Mouse (Mus musculus) midbrain, embryonic 14.5 days (tissue): ENCODE measurements around the gene Lnx1. TPM values are rescaled to one million over a fixed set of nuclear protein-coding genes. Genes with fewer than 3 reads are reported as not detected.
A peak's percentile ranks its signal among the peaks of the same experiment; 100 is the strongest.

Experiments used
- ATAC-seq: fragments of 200-750 bp; cut with Nextera tagmentation; 2 replicates; pipeline ENCODE4 v1.8.0; 2017; ENCODE audit warnings: moderate number of reproducible peaks, moderate library complexity; ENCODE audit not compliant: low FRiP score, low TSS enrichment
- DNase-seq: peaks from one replicate; pipeline ENCODE4 v3.0.0-alpha.2; 2015
- H3K27ac ChIP-seq: fragments of 300-500 bp; sonication (generic); replicated peaks from 2 replicates; pipeline ENCODE4 v1.5.1; 2014; ENCODE audit warnings: mild to moderate bottlenecking, low read depth, low read length, moderate library complexity
- H3K27me3 ChIP-seq: fragments of 300-500 bp; sonication (generic); 2 replicates; pipeline ENCODE4 v1.6.1; 2014; ENCODE audit warnings: low read length, control low read depth, mixed read lengths; ENCODE audit not compliant: control insufficient read depth, insufficient read depth
- H3K36me3 ChIP-seq: fragments of 300-500 bp; sonication (generic); 2 replicates; pipeline ENCODE4 v1.6.1; 2014; ENCODE audit warnings: low read length, control low read depth; ENCODE audit not compliant: control insufficient read depth, insufficient read depth
- H3K4me1 ChIP-seq: fragments of 300-500 bp; sonication (generic); 2 replicates; pipeline ENCODE4 v1.6.1; 2014; ENCODE audit warnings: mild to moderate bottlenecking, antibody characterized with exemption, low read length, control low read depth; ENCODE audit not compliant: control insufficient read depth, insufficient read depth
- H3K4me2 ChIP-seq: fragments of 300-500 bp; sonication (generic); 2 replicates; pipeline ENCODE4 v1.6.1; 2014; ENCODE audit warnings: mild to moderate bottlenecking, low read length, moderate library complexity
- H3K4me3 ChIP-seq: fragments of 300-500 bp; sonication (generic); replicated peaks from 2 replicates; pipeline ENCODE4 v1.5.1; 2014; ENCODE audit warnings: low read depth, low read length
- H3K9ac ChIP-seq: fragments of 300-500 bp; sonication (generic); replicated peaks from 2 replicates; pipeline ENCODE4 v1.6.1; 2014; ENCODE audit warnings: mild to moderate bottlenecking, low read length, moderate library complexity
- H3K9me3 ChIP-seq: fragments of 300-500 bp; sonication (generic); 2 replicates; pipeline ENCODE4 v1.6.1; 2016; ENCODE audit warnings: low read length, control low read depth, mixed read lengths; ENCODE audit not compliant: control insufficient read depth
- WGBS: fragments of 180-500 bp; shearing (Covaris S2); extraction: QIAGEN DNeasy Blood & Tissue Kit; methylation state at CpG from one replicate; pipeline ENCODE4 v1.1.7; 2014; 5-methylcytosine and 5-hydroxymethylcytosine counted together
- polyA plus RNA-seq: library from polyadenylated mRNA; unstranded; fragments of >200 nt; fragmentation: Nextera tagmentation; extraction: Ambion mirVana; gene quantifications from 2 replicates; pipeline ENCODE4 v1.2.1, GENCODE M21; 2014

Lnx1 gene
- polyA plus RNA-seq, 1 experiment from 2014 or later: 10.9 TPM

GRCm38 (mm10) chr5:74672556-74672955, 30.2 kb downstream of the Lnx1 start:
- Histone ChIP-seq H3K27me3 (no peaks in the 10 kb centered on the region), H3K9me3 (no peaks in the 10 kb centered on the region), H3K4me2 (no peak overlapping the region), H3K27ac (no peak overlapping the region), H3K4me1 (peaks cover 10% of the 10 kb centered on the region; the same call in 1 of the 2 replicates), H3K9ac (no peak overlapping the region), H3K36me3 (no peaks in the 10 kb centered on the region), H3K4me3 (no peak overlapping the region)
- 90% methylated on average over 5 of the region's 5 CpGs for WGBS
- no peak for DNase-seq
- ATAC-seq: no peak

GRCm38 (mm10) chr5:74670877-74671276, 31.8 kb downstream of the Lnx1 start:
- Histone ChIP-seq H3K27ac (no peak overlapping the region), H3K9ac (no peak overlapping the region), H3K4me3 (no peak overlapping the region), H3K9me3 (no peaks in the 10 kb centered on the region), H3K4me1 (0 out of 2 replicates have a peak, but pooled peaks cover 5% of the 10 kb centered on the region), H3K36me3 (no peaks in the 10 kb centered on the region), H3K27me3 (no peaks in the 10 kb centered on the region), H3K4me2 (no peak overlapping the region)
- DNase-seq (no peak), ATAC-seq (no peak)
- WGBS: 77% methylated on average over 3 of the region's 3 CpGs

GRCm38 (mm10) chr5:74669925-74670324, 32.8 kb downstream of the Lnx1 start:
- Histone ChIP-seq H3K4me2 (no peak overlapping the region), H3K4me1 (no peaks in the 10 kb centered on the region), H3K27me3 (no peaks in the 10 kb centered on the region), H3K36me3 (no peaks in the 10 kb centered on the region), H3K27ac (no peak overlapping the region), H3K9ac (no peak overlapping the region), H3K4me3 (no peak overlapping the region), H3K9me3 (no peaks in the 10 kb centered on the region)
- no peak for DNase-seq
- no peak for ATAC-seq
- WGBS: 92% methylated on average over 6 of the region's 6 CpGs

- Histone ChIP-seq H3K4me1 (no peaks in the 10 kb centered on the region), H3K27me3 (no peaks in the 10 kb centered on the region), H3K4me2 (no peak overlapping the region), H3K36me3 (no peaks in the 10 kb centered on the region), H3K27ac (no peak overlapping the region), H3K9me3 (no peaks in the 10 kb centered on the region), H3K4me3 (no peak overlapping the region), H3K9ac (no peak overlapping the region)
- 84% methylated on average over 6 of the region's 6 CpGs for WGBS
- ATAC-seq (no peak), DNase-seq (no peak)
These were observed 33.8 kb downstream of the Lnx1 start for GRCm38 (mm10) chr5:74668956-74669355.

- no peak overlapping the region for H3K4me3 ChIP-seq
These were observed 40.1 kb downstream of the Lnx1 start for GRCm38 (mm10) chr5:74662618-74663017.

GRCm38 (mm10) chr5:74661734-74662560, 40.8 kb downstream of the Lnx1 start:
- ATAC-seq (no peak), DNase-seq (no peak)
- no peak overlapping the region for H3K4me2 ChIP-seq
- H3K4me3 ChIP-seq: no peak overlapping the region
- no peak overlapping the region for H3K9ac ChIP-seq
- H3K9me3 ChIP-seq: no peaks in the 10 kb centered on the region
- WGBS: 78% methylated on average over 4 of the region's 4 CpGs
- H3K36me3 ChIP-seq: no peaks in the 10 kb centered on the region
- H3K27ac ChIP-seq: no peak overlapping the region
- H3K4me1 ChIP-seq: no peaks in the 10 kb centered on the region
- H3K27me3 ChIP-seq: no peaks in the 10 kb centered on the region

More at GRCm38 (mm10) chr5:74662618-74663017, 40.1 kb downstream of the Lnx1 start:
- 64% methylated on average over 1 of the region's 1 CpGs for WGBS
- H3K4me2 ChIP-seq: no peak overlapping the region
- no peaks in the 10 kb centered on the region for H3K4me1 ChIP-seq
- H3K9me3 ChIP-seq: no peaks in the 10 kb centered on the region
- no peak overlapping the region for H3K27ac ChIP-seq
- H3K36me3 ChIP-seq: no peaks in the 10 kb centered on the region
- no peaks in the 10 kb centered on the region for H3K27me3 ChIP-seq
- DNase-seq: peak; percentile 4
- no peak overlapping the region for H3K9ac ChIP-seq
- ATAC-seq: no peak

- no peak overlapping the region for H3K4me2 ChIP-seq
- no peak for ATAC-seq
- H3K9me3 ChIP-seq: no peaks in the 10 kb centered on the region
- 92% methylated on average over 4 of the region's 4 CpGs for WGBS
- DNase-seq: no peak
- no peak overlapping the region for H3K27ac ChIP-seq
- no peaks in the 10 kb centered on the region for H3K27me3 ChIP-seq
- H3K9ac ChIP-seq: no peak overlapping the region
- H3K4me3 ChIP-seq: no peak overlapping the region
- no peaks in the 10 kb centered on the region for H3K4me1 ChIP-seq
- no peaks in the 10 kb centered on the region for H3K36me3 ChIP-seq
These were observed 42.9 kb downstream of the Lnx1 start for GRCm38 (mm10) chr5:74659856-74660255.

GRCm38 (mm10) chr5:74659281-74659680, 43.4 kb downstream of the Lnx1 start:
- DNase-seq: no peak
- Histone ChIP-seq H3K27ac (no peak overlapping the region), H3K4me1 (no peaks in the 10 kb centered on the region), H3K27me3 (no peaks in the 10 kb centered on the region), H3K36me3 (no peaks in the 10 kb centered on the region), H3K9ac (no peak overlapping the region), H3K4me3 (no peak overlapping the region), H3K4me2 (no peak overlapping the region), H3K9me3 (no peaks in the 10 kb centered on the region)
- ATAC-seq: no peak
- WGBS: 87% methylated on average over 5 of the region's 5 CpGs

GRCm38 (mm10) chr5:74657930-74658329, 44.8 kb downstream of the Lnx1 start:
- H3K9me3 ChIP-seq: no peaks in the 10 kb centered on the region

More at GRCm38 (mm10) chr5:74657930-74658329, 44.8 kb downstream of the Lnx1 start:
- Histone ChIP-seq H3K4me3 (no peak overlapping the region), H3K36me3 (no peaks in the 10 kb centered on the region), H3K9ac (no peak overlapping the region), H3K27me3 (no peaks in the 10 kb centered on the region), H3K4me1 (no peaks in the 10 kb centered on the region), H3K4me2 (no peak overlapping the region), H3K27ac (no peak overlapping the region)
- DNase-seq: no peak
- no peak for ATAC-seq
- 85% methylated on average over 6 of the region's 6 CpGs for WGBS
